Mouse (Mus musculus): ENCODE data around the gene Ces1c. TPM values are rescaled to one million over a fixed set of nuclear protein-coding genes. Genes with fewer than 3 reads are reported as not detected.

Ces1c gene
- polyA plus RNA-seq (2014; fragmentation: Nextera tagmentation; extraction: Ambion mirVana): not detected in 2 replicates

DNA sequence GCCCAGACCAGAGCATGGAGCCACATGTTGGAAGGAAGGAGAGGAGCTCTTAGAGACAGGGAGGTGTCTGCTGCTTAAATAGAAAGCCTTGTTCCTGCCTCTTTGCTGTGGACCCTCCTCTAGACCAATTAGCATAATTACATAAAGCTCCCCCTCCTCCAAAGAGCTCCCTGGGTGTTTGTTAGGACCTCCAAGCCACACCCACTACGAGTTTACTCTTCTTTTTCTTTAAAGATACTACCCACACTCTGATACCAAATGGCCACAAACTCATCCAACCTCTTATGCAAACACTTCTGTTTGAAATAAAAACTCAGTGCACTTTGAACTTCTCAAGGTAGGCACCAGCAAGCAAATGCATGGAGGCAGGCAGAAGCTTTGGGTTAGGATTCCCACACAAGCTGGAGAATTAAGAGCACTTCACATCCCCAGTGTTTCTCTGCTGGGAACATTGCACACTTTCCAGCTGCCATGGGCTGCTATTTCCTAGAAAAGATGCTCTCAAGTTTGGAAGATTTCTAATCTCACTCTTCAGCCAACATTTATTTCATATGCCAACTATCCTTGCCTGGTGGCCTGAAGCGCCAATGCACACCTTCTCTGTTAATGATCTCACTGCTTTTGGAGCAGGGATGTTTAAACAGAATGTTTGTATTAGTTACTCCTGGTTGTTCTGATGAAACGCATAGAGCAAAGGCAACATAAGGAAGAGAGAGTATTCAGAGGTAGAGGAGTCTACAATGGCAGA, at the start of gene Ces1c:
Ces1c (minus strand) TSS at position 51 of the 748 bp plus-strand sequence.
- H3K27ac ChIP-seq (ENCODE audit: low read depth, low read length): no peak within 1 kb of the TSS
- no peak for DNase-seq (ENCODE audit: low spot score, missing footprints)
- no peaks in the 10 kb centered on the region for H3K9me3 ChIP-seq (ENCODE audit: control insufficient read depth, low read length)
- H3K9ac ChIP-seq (ENCODE audit: low read length): no peak within 1 kb of the TSS
- no peaks in the 10 kb centered on the region for H3K27me3 ChIP-seq (ENCODE audit: control insufficient read depth, insufficient read depth, low read length)
- no peak within 1 kb of the TSS for H3K4me2 ChIP-seq
- ATAC-seq (ENCODE audit: low FRiP score): no peak
- H3K4me1 ChIP-seq (ENCODE audit: control insufficient read depth, insufficient read depth, low read length): no peaks in the 10 kb centered on the region
- 88% methylated on average over 3 of the region's 3 CpGs for WGBS
- H3K36me3 ChIP-seq (ENCODE audit: control insufficient read depth, insufficient read depth, low read length): no peaks in the 10 kb centered on the region
- no peak within 1 kb of the TSS for H3K4me3 ChIP-seq (ENCODE audit: low read depth, low read length)

- no peak overlapping the region for H3K4me3 ChIP-seq (ENCODE audit: low read depth, low read length)
- H3K27ac ChIP-seq (ENCODE audit: low read depth, low read length): no peak overlapping the region
- no peak for ATAC-seq (ENCODE audit: low FRiP score)
- 93% methylated on average over 4 of the region's 4 CpGs for WGBS
- no peak overlapping the region for H3K4me2 ChIP-seq
- no peak for DNase-seq (ENCODE audit: low spot score, missing footprints)
- no peaks in the 10 kb centered on the region for H3K9me3 ChIP-seq (ENCODE audit: control insufficient read depth, low read length)
- no peaks in the 10 kb centered on the region for H3K4me1 ChIP-seq (ENCODE audit: control insufficient read depth, insufficient read depth, low read length)
- H3K9ac ChIP-seq (ENCODE audit: low read length): no peak overlapping the region
- H3K27me3 ChIP-seq (ENCODE audit: control insufficient read depth, insufficient read depth, low read length): no peaks in the 10 kb centered on the region
- no peaks in the 10 kb centered on the region for H3K36me3 ChIP-seq (ENCODE audit: control insufficient read depth, insufficient read depth, low read length)
These were observed 49.6 kb upstream of the Ces1c start for GRCm38 (mm10) chr8:93180581-93181129.

- no peaks in the 10 kb centered on the region for H3K36me3 ChIP-seq (ENCODE audit: control insufficient read depth, insufficient read depth, low read length)
- no peak overlapping the region for H3K4me3 ChIP-seq (ENCODE audit: low read depth, low read length)
- no peak overlapping the region for H3K9ac ChIP-seq (ENCODE audit: low read length)
- DNase-seq (ENCODE audit: low spot score, missing footprints) (no peak), ATAC-seq (ENCODE audit: low FRiP score) (no peak)
- H3K27ac ChIP-seq (ENCODE audit: low read depth, low read length): no peak overlapping the region
- no peaks in the 10 kb centered on the region for H3K27me3 ChIP-seq (ENCODE audit: control insufficient read depth, insufficient read depth, low read length)
- H3K4me1 ChIP-seq (ENCODE audit: control insufficient read depth, insufficient read depth, low read length): no peaks in the 10 kb centered on the region
- no peak overlapping the region for H3K4me2 ChIP-seq
- 69% methylated on average over 1 of the region's 1 CpGs for WGBS
- no peaks in the 10 kb centered on the region for H3K9me3 ChIP-seq (ENCODE audit: control insufficient read depth, low read length)
These were observed 45.5 kb upstream of the Ces1c start for GRCm38 (mm10) chr8:93176593-93176992.

DNA sequence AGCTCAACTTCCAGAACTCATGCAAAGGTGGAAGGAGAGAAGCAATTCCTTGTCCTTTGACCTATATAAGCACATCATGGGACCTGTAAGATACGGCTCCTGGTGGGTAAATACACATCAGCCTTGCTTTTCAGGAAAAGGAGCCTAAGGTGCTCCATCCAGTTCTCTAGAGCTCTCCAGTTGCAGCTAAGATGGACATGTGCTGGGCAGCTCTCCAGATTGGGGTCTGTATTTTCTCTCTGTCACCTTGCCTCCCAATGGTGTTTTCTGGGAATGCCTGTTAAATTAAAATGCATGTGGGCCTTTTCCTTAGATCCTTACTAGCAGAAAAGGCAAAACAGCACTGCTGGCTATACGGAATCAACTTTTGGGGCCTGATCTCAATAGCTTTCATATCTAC, 43.5 kb upstream of the Ces1c start:
- ATAC-seq (ENCODE audit: low FRiP score) (no peak), DNase-seq (ENCODE audit: low spot score, missing footprints) (no peak)
- Histone ChIP-seq H3K4me1 (ENCODE audit: control insufficient read depth, insufficient read depth, low read length) (no peaks in the 10 kb centered on the region), H3K4me3 (ENCODE audit: low read depth, low read length) (no peak overlapping the region), H3K27me3 (ENCODE audit: control insufficient read depth, insufficient read depth, low read length) (no peaks in the 10 kb centered on the region), H3K4me2 (no peak overlapping the region), H3K9me3 (ENCODE audit: control insufficient read depth, low read length) (no peaks in the 10 kb centered on the region), H3K36me3 (ENCODE audit: control insufficient read depth, insufficient read depth, low read length) (no peaks in the 10 kb centered on the region), H3K9ac (ENCODE audit: low read length) (no peak overlapping the region), H3K27ac (ENCODE audit: low read depth, low read length) (no peak overlapping the region)
- 89% methylated on average over 2 of the region's 2 CpGs for WGBS

DNA sequence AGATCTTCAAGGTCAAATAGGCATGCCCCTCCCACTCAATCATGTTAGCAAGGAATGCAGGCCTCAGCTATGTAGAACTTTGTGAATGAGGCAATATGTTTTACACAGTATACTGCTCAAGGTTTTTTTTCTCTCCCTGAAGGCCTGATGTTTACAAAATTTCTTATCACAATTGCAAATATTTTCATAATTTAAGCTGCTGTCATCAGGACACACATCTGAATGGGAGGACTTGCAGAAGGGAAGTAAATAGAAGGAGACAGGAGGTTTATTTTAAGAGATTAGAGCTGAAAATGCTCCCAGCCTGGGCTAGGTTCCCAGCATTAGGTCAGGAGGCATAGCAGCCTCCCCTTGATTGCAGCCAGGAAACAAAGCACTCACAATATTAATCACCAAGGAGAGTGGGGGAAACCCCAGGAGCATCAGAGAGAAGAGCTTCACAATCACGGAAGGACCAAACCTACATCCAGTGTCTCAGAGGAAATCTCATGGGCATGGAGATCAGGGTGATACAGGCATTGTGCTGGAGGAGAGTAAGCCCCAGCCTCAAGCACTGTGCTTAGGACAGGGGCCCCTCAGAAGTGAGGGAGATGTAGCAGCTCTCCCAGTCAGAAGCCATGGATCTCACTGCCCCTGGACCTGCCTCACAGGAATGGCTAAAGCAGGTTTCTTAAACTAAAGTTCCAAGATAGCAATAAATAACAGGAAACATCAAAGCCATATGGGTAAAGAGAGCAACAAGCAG, 40.9 kb upstream of the Ces1c start:
- ATAC-seq (ENCODE audit: low FRiP score) (no peak), DNase-seq (ENCODE audit: low spot score, missing footprints) (no peak)
- H3K36me3 ChIP-seq (ENCODE audit: control insufficient read depth, insufficient read depth, low read length): no peaks in the 10 kb centered on the region
- H3K9ac ChIP-seq (ENCODE audit: low read length): no peak overlapping the region
- no peak overlapping the region for H3K27ac ChIP-seq (ENCODE audit: low read depth, low read length)
- no peaks in the 10 kb centered on the region for H3K27me3 ChIP-seq (ENCODE audit: control insufficient read depth, insufficient read depth, low read length)
- WGBS: 38% methylated on average over 1 of the region's 1 CpGs
- H3K4me3 ChIP-seq (ENCODE audit: low read depth, low read length): no peak overlapping the region
- H3K9me3 ChIP-seq (ENCODE audit: control insufficient read depth, low read length): no peaks in the 10 kb centered on the region
- H3K4me1 ChIP-seq (ENCODE audit: control insufficient read depth, insufficient read depth, low read length): no peaks in the 10 kb centered on the region
- no peak overlapping the region for H3K4me2 ChIP-seq

DNA sequence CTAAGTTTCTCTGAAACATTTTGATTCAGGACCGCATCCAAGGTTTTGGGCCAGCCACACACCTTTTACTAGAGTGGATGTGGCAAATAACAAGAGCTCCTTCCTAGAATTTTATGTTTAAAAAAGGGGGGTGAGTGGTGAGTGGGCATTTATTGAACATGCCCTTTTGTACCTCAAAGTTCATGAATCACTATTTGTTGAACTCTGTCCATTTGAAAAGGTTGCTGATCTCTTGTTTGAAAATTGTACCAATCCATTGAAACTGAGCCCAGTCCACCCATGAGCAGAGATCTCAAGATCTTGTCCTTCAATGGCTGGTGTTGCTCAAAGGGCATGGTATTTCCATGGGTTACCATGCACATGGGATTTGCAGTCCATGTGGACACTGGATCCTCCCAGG, 32.3 kb upstream of the Ces1c start:
- Histone ChIP-seq H3K9ac (ENCODE audit: low read length) (no peak overlapping the region), H3K4me1 (ENCODE audit: control insufficient read depth, insufficient read depth, low read length) (no peaks in the 10 kb centered on the region), H3K27me3 (ENCODE audit: control insufficient read depth, insufficient read depth, low read length) (no peaks in the 10 kb centered on the region; the same call in 1 of the 2 replicates), H3K27ac (ENCODE audit: low read depth, low read length) (no peak overlapping the region), H3K9me3 (ENCODE audit: control insufficient read depth, low read length) (no peaks in the 10 kb centered on the region), H3K4me3 (ENCODE audit: low read depth, low read length) (no peak overlapping the region), H3K36me3 (ENCODE audit: control insufficient read depth, insufficient read depth, low read length) (no peaks in the 10 kb centered on the region), H3K4me2 (no peak overlapping the region)
- 93% methylated on average over 1 of the region's 1 CpGs for WGBS
- ATAC-seq (ENCODE audit: low FRiP score) (no peak), DNase-seq (ENCODE audit: low spot score, missing footprints) (no peak)

GRCm38 (mm10) chr8:93151401-93151800, 20.3 kb upstream of the Ces1c start:
- Histone ChIP-seq H3K9me3 (ENCODE audit: control insufficient read depth, low read length) (no peaks in the 10 kb centered on the region), H3K4me2 (no peak overlapping the region), H3K4me3 (ENCODE audit: low read depth, low read length) (no peak overlapping the region), H3K4me1 (ENCODE audit: control insufficient read depth, insufficient read depth, low read length) (no peaks in the 10 kb centered on the region), H3K27ac (ENCODE audit: low read depth, low read length) (no peak overlapping the region), H3K9ac (ENCODE audit: low read length) (no peak overlapping the region), H3K36me3 (ENCODE audit: control insufficient read depth, insufficient read depth, low read length) (no peaks in the 10 kb centered on the region), H3K27me3 (ENCODE audit: control insufficient read depth, insufficient read depth, low read length) (no peaks in the 10 kb centered on the region)
- ATAC-seq (ENCODE audit: low FRiP score) (no peak), DNase-seq (ENCODE audit: low spot score, missing footprints) (no peak)
- 95% methylated on average over 1 of the region's 1 CpGs for WGBS

DNA sequence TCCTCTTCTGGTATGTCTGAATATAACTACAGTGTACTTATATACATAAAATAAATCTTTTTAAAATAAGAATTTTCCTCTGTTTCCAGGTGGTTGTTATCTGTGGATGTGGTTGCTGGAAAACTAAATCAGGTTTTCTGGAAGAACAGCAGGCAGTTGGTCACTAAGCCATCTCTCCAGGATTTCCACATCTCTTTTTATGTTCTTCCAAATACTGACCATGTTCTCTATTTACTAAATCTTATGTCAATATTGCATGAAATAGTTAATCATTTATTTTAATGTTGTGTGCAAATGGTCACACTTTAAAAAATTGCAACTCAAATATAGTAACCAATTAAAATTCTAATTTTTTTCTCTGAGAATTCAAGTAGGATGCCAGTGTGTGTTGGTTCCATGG, 16.2 kb upstream of the Ces1c start:
- H3K27me3 ChIP-seq (ENCODE audit: control insufficient read depth, insufficient read depth, low read length): no peaks in the 10 kb centered on the region
- no peak for ATAC-seq (ENCODE audit: low FRiP score)
- H3K9me3 ChIP-seq (ENCODE audit: control insufficient read depth, low read length): no peaks in the 10 kb centered on the region
- H3K9ac ChIP-seq (ENCODE audit: low read length): no peak overlapping the region
- DNase-seq (ENCODE audit: low spot score, missing footprints): no peak
- no peaks in the 10 kb centered on the region for H3K36me3 ChIP-seq (ENCODE audit: control insufficient read depth, insufficient read depth, low read length)
- H3K27ac ChIP-seq (ENCODE audit: low read depth, low read length): no peak overlapping the region
- no peak overlapping the region for H3K4me2 ChIP-seq
- H3K4me1 ChIP-seq (ENCODE audit: control insufficient read depth, insufficient read depth, low read length): no peaks in the 10 kb centered on the region
- no peak overlapping the region for H3K4me3 ChIP-seq (ENCODE audit: low read depth, low read length)

GRCm38 (mm10) chr8:93140696-93141095, 9.6 kb upstream of the Ces1c start:
- 56% methylated on average over 1 of the region's 1 CpGs for WGBS
- Histone ChIP-seq H3K27me3 (ENCODE audit: control insufficient read depth, insufficient read depth, low read length) (no peaks in the 10 kb centered on the region), H3K4me2 (no peak overlapping the region), H3K36me3 (ENCODE audit: control insufficient read depth, insufficient read depth, low read length) (no peaks in the 10 kb centered on the region), H3K4me3 (ENCODE audit: low read depth, low read length) (no peak overlapping the region), H3K9ac (ENCODE audit: low read length) (no peak overlapping the region), H3K9me3 (ENCODE audit: control insufficient read depth, low read length) (no peaks in the 10 kb centered on the region), H3K4me1 (ENCODE audit: control insufficient read depth, insufficient read depth, low read length) (no peaks in the 10 kb centered on the region), H3K27ac (ENCODE audit: low read depth, low read length) (no peak overlapping the region)
- ATAC-seq (ENCODE audit: low FRiP score) (no peak), DNase-seq (ENCODE audit: low spot score, missing footprints) (peak; percentile 85)
